Mouse (Mus musculus) gonadal fat pad, adult 2 months (tissue): ENCODE measurements at regions not wholly inside any gene's neighbourhood (a gene's known extent, or its start where the extent isn't known, plus 50 kb on each side); places are given as distances from the start of the nearest gene placed in this dataset.

Experiments used
- DNase-seq: peaks from one replicate; pipeline ENCODE4 v3.0.0-alpha.2; 2012; ENCODE audit warnings: low read depth

- no peak for DNase-seq
Measured at GRCm38 (mm10) chr1:77933095-77933766, 263.7 kb downstream of the Pax3 start.

GRCm38 (mm10) chr1:77932226-77932625 is 264.7 kb downstream of the Pax3 start:
- DNase-seq: no peak

DNA sequence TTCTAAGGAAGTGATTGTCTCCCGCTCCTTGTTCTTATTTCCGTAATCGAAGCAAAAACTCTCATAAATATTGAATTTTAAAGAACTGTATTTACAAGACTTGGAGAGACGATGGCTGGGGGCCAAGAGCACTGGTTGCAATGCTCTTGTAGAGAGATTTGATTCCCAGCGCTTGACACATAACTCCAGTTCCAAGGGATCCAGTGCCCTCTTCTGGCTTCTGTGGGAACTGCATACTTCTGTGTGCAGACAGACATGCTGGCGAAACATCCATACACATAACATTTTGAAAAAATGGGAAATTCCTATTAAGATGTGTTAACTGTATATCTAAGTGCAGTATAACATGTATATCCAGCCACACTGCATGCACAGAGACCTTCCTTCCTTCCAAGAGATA is 266.3 kb downstream of the Pax3 start:
- no peak for DNase-seq

DNA sequence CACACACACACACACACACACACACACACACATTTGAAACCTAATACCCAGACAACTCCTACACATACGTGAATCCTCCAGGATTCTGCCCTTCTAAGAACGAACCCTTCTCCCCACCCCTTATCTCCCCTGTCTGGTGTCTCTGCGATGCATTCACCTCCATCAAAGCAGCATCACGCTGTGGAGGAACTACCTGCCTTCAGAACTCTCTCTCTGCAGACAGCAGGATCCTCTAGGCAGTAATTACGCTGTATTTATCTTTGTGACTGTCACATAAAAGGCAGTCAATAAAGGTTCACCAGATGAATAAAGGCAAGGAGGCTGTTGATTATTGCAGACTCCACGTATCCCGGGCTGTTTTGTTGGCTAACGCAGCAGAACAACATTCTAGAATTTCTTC is 267.4 kb downstream of the Pax3 start:
- no peak for DNase-seq

- DNase-seq: no peak
Measured at GRCm38 (mm10) chr1:77926146-77926545, 270.8 kb downstream of the Pax3 start.

GRCm38 (mm10) chr1:77896226-77896625 is 300.7 kb downstream of the Pax3 start:
- no peak for DNase-seq

- no peak for DNase-seq
Measured at GRCm38 (mm10) chr1:77879026-77879425, 317.9 kb downstream of the Pax3 start.

GRCm38 (mm10) chr1:77870125-77870524 is 326.8 kb downstream of the Pax3 start:
- no peak for DNase-seq

DNA sequence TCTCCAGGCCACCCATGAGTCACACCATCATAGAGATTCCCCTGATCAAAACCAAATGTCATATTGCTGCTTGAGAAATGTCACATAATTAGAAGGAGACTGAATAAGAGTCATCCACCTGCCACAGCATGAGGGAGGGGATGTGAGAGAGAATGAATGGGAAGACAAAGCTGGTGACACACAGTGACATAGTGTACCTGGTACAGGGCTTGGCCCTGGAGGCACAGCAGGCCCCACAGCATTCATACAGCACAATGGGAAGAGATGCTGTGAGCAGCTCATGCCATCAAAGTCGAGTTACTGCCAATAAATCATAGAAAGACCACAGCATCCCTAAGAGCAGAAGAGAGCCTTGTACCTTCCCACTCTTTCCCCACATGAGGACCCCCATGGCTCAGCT is 327.8 kb downstream of the Pax3 start:
- DNase-seq: no peak

DNA sequence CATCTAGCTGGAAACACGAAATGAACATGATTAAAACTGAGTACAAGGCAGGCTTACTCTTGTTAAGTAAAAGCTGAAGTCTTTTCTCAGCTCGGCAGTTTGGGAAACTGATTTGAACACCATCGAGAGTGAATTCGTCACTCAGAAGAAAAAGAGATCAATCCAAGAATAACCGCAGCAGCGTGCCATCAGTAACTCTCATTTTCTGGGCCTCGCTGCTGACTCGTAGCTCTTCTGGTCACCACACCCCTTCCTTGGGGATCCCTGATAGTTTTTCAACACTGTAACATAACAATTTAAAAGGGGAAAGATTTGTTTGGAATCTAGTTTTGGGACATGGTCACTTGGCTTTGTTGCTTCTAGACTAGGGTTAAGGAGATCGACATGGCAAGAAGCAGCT is 337.0 kb downstream of the Pax3 start:
- no peak for DNase-seq

- DNase-seq: no peak
Measured at GRCm38 (mm10) chr1:77854366-77854765, 339.5 kb upstream of the Epha4 start.

DNA sequence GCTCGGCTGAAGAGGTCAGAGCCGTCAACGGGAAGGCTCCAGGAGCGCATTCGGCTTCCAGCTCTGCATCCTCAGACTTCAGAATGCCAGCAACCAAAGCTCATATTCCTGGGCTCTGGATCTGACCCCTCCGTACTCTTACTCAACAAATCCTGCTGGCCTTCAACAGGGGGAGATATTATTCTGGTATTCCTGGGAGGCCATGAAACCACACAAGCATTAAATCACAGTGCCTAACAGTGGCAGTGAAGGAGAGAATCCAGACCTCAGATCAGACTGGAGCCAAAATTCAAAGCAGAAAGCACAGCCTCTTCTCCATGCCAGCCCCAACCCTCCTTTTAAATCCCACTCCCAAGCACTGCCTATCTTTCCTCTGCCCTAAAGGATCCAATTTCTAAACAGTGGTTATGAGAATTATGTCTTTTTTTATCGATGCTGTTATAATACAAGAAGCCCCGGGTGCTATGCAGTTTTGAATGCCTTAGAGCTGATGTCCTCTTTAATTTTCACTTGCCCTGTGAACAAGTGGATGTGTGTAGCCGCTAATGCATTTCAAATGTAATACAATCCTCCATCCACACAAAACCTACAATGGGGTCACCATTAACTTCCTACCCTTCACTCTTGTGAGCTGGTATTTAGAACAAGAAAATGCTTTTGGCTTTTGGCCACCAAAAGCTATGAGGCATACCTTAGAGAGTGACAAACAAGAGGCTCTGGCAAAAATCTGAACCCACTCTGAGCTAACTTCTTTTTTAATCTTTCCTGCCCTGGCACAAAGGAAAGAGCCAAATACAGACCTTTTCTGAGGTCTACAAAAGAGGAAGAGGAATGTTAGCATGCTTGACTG is 333.1 kb upstream of the Epha4 start:
- no peak for DNase-seq

GRCm38 (mm10) chr1:77846039-77846727 is 331.3 kb upstream of the Epha4 start:
- DNase-seq: no peak

DNA sequence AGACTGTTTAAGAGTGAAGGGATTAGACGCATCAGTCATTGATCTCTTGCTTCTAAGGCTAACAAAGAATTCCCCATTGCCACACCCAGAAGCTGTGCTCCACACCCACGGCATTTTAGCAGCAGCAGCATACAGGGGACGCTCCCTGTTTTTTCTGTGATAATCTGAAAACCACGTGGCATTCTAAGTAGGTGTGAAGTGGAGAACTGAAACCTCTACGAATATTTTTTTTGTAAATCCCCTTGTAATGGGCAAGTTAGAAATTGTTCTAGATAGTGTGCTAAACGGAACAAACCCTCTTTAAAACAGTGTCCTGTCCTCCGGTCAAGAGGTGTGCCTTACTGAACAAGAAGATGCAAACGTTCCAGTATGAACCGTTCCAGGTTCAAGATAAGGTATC is 325.8 kb upstream of the Epha4 start:
- DNase-seq: no peak

GRCm38 (mm10) chr1:77832174-77832573 is 317.3 kb upstream of the Epha4 start:
- DNase-seq: no peak

GRCm38 (mm10) chr1:77824716-77825387 is 310.0 kb upstream of the Epha4 start:
- no peak for DNase-seq

GRCm38 (mm10) chr1:77823801-77824687 is 309.2 kb upstream of the Epha4 start:
- no peak for DNase-seq

GRCm38 (mm10) chr1:77820101-77820500 is 305.2 kb upstream of the Epha4 start:
- no peak for DNase-seq

- DNase-seq: no peak
Measured at GRCm38 (mm10) chr1:77815451-77815850, 300.6 kb upstream of the Epha4 start.

DNA sequence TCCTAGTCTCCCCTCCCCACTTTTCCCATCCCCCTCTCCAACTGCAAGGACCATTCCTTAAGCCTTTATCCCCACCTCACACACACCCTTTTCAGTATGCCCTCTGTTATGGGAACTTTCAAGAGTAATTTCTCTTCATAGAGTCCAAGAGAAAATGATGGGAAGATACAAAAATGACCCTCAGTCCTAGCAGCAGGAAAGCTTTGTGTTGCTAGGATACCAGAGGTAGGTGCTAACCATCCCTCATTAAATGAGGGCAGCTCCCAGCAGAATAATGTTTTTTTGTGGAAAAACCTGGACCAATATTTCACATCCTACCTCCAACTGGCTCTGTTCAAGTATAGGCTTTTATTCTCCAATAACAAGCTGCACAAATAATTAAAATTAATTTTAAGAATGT is 296.7 kb upstream of the Epha4 start:
- DNase-seq: no peak

DNA sequence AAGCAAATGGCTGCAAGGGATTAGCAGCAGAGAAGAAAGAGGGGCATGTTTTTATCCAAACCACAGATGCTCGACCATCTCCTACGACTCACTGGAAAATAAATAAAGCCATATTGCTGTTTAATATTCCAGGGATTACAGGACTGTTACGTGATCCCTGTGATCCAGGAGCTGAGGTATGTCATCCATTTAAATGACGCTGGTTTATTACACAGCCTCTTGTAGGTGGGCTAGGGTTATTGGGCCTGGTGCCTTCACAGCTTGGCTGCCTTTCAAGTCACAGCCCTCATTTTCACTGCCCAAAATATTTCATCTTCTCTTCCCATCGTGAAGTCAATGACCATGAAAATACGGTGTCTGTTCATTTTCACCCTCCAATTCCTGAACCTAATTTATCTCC is 276.1 kb upstream of the Epha4 start:
- no peak for DNase-seq
